Mouse (Mus musculus) intestine, postnatal 0 days (tissue): ENCODE measurements around the gene Gm7075. TPM values are rescaled to one million over a fixed set of nuclear protein-coding genes. Genes with fewer than 3 reads are reported as not detected.

Experiments
- ATAC-seq: fragments of 200-750 bp; cut with Nextera tagmentation; 2 replicates; pipeline ENCODE4 v1.8.0; 2017; ENCODE audit warnings: mild to moderate bottlenecking, moderate TSS enrichment, moderate library complexity
- H3K27ac ChIP-seq: fragments of 300-500 bp; sonication (generic); 2 replicates; pipeline ENCODE4 v1.5.1; 2014; ENCODE audit warnings: mild to moderate bottlenecking, low read depth, low read length, moderate library complexity
- H3K27me3 ChIP-seq: fragments of 300-500 bp; sonication (generic); replicated peaks from 2 replicates; pipeline ENCODE4 v1.6.1; 2014; ENCODE audit warnings: low read length, mixed read lengths; ENCODE audit not compliant: control insufficient read depth, insufficient read depth
- H3K36me3 ChIP-seq: fragments of 300-500 bp; sonication (generic); 2 replicates; pipeline ENCODE4 v1.6.1; 2014; ENCODE audit warnings: mild to moderate bottlenecking, moderate library complexity; ENCODE audit not compliant: control insufficient read depth, insufficient read depth
- H3K4me1 ChIP-seq: fragments of 300-500 bp; sonication (generic); replicated peaks from 2 replicates; pipeline ENCODE4 v1.6.1; 2014; ENCODE audit warnings: antibody characterized with exemption, low read length, mixed read lengths; ENCODE audit not compliant: control insufficient read depth, insufficient read depth
- H3K4me2 ChIP-seq: fragments of 300-500 bp; sonication (generic); replicated peaks from 2 replicates; pipeline ENCODE4 v1.6.1; 2014; ENCODE audit warnings: low read depth, mild to moderate bottlenecking, moderate library complexity
- H3K4me3 ChIP-seq: fragments of 300-500 bp; sonication (generic); 2 replicates; pipeline ENCODE4 v1.5.1; 2014; ENCODE audit warnings: low read depth, low read length
- H3K9ac ChIP-seq: fragments of 300-500 bp; sonication (generic); 2 replicates; pipeline ENCODE4 v1.6.1; 2014; ENCODE audit warnings: mild to moderate bottlenecking, low read depth, low read length
- H3K9me3 ChIP-seq: fragments of 300-500 bp; sonication (generic); 2 replicates; pipeline ENCODE4 v1.6.1; 2016; ENCODE audit warnings: mixed run types; ENCODE audit not compliant: control insufficient read depth
- CTCF ChIP-seq: sonication (generic); IDR thresholded peaks from 2 replicates; pipeline ENCODE4 v1.5.1; 2016; ENCODE audit warnings: low read depth, mild to moderate bottlenecking, control low read depth, antibody characterized with exemption, moderate library complexity
- WGBS: fragments of 180-500 bp; shearing (Covaris S2); extraction: QIAGEN DNeasy Blood & Tissue Kit; methylation state at CpG from one replicate; pipeline ENCODE4 v1.1.7; 2014; 5-methylcytosine and 5-hydroxymethylcytosine counted together
- polyA plus RNA-seq: library from polyadenylated mRNA; unstranded; fragments of >200 nt; fragmentation: Nextera tagmentation; extraction: Ambion mirVana; gene quantifications from 2 replicates; pipeline ENCODE4 v1.2.1, GENCODE M21; 2015

Gm7075 gene
- polyA plus RNA-seq, 1 experiment from 2014 or later, result not detected

- H3K27me3 ChIP-seq, result no peaks in the 10 kb centered on the region
- 1% methylated on average over 28 of the region's 28 CpGs for WGBS
- peak; percentile 95 for ATAC-seq
- peak within 1 kb of the TSS; percentile 64 for H3K9ac ChIP-seq
- peak; percentile 88 for TF ChIP-seq CTCF
- no peak within 1 kb of the TSS for H3K27ac ChIP-seq
- H3K36me3 ChIP-seq, result no peaks in the 10 kb centered on the region
- peak within 1 kb of the TSS; percentile 89 for H3K4me2 ChIP-seq
- no peaks in the 10 kb centered on the region for H3K9me3 ChIP-seq
- H3K4me1 ChIP-seq, result no peaks in the 10 kb centered on the region
- H3K4me3 ChIP-seq, result peak within 1 kb of the TSS; percentile 61
These were observed 39.0 kb downstream of the Gm7075 start, which contains the start of gene Dnajc12 for GRCm38 (mm10) chr10:63382372-63383279. Gene Dnajc12 (plus strand): TSS chr10:63382443.

DNA sequence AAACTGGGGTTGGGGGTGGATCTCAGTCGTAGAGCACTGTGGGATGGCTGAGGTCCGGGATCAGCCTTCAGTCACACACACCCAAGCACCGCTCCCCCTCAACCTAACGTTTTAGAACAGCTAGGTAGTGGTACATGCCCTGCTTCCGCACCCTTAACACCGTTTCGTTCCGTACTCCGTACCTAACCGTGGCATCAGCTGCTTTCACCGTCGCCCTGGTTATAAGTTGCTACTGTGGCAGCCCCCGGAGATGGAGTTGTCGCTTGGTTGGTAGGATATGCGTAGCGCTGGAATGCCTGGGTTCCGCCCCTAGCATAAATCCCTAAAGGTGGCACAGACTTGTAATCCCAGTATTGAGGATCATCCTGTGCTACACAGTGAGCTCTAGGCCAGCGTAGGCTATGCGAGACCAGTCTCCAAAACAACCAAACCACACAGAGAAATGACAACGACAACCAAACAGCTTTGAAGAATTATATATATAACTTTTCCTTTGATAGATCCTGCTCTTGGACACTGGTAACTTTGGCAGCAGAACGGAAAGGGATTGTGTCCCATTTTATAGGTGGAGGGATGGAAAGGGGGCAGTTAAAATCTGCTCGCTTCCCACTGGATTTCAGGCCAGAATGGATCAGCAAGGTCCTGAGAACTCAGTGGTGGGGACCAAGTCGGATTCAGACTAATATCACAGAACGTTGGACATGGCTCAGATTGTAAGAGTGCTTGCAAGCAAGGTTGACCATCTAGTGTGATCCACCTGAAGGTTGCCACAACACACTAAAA is 39.9 kb downstream of the Gm7075 start, which contains the start of gene Sirt1:
Sirt1 (minus strand) TSS at position 207 of the 783 bp plus-strand sequence.
- H3K9ac ChIP-seq, result peak within 1 kb of the TSS; percentile 64
- no peaks in the 10 kb centered on the region for H3K9me3 ChIP-seq
- 4% methylated on average over 24 of the region's 24 CpGs for WGBS
- H3K4me3 ChIP-seq, result peak within 1 kb of the TSS; percentile 61
- peak within 1 kb of the TSS; percentile 89 for H3K4me2 ChIP-seq
- no peaks in the 10 kb centered on the region for H3K36me3 ChIP-seq
- no peaks in the 10 kb centered on the region for H3K27me3 ChIP-seq
- no peak for ATAC-seq
- H3K27ac ChIP-seq, result no peak within 1 kb of the TSS
- H3K4me1 ChIP-seq, result no peaks in the 10 kb centered on the region
- TF ChIP-seq CTCF, result no peak

DNA sequence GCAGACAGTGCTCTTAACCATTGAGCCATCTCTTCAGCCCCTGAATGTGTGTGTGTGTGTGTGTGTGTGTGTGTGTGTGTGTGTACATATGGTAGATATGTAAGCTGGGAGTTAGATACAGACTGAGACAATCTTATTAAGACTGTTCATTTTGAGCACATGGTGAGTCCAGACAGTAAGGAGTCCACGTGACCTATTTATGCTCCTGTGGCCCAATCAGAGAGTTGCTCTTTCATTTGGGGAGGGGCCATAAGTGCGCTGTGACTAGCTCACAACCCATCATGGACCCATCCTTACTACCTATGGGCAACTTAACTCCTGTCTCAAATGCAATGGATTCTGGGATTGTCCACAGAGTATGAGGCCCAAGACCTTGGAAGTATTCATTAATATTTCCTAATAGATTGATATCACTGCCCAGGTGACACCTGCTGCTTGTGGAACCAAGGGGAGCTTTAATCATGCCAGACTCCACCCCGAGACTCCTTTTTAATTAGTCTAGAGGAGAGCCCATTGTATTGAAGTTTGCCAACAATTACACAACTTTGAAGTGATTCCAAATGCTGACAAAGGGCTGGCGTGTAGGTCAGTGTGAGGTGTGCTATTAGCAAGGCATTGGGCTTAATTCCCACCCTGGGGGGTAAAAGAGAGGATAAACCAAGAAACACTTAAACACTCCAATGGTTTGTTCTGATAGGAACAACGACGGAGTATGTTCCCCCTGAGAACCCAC is 42.5 kb downstream of the Gm7075 start:
- Histone ChIP-seq H3K27me3 (no peaks in the 10 kb centered on the region), H3K4me3 (no peak overlapping the region), H3K27ac (no peak overlapping the region), H3K4me1 (no peaks in the 10 kb centered on the region), H3K9ac (no peak overlapping the region), H3K36me3 (no peaks in the 10 kb centered on the region), H3K4me2 (no peak overlapping the region), H3K9me3 (no peaks in the 10 kb centered on the region)
- no peak for TF ChIP-seq CTCF
- no peak for ATAC-seq
- WGBS, result 62% methylated on average over 6 of the region's 6 CpGs

- H3K9ac ChIP-seq, result no peak overlapping the region
- ATAC-seq, result peak; percentile 50; the same call in 1 of the 2 replicates
These were observed 44.1 kb downstream of the Gm7075 start for GRCm38 (mm10) chr10:63377468-63377867.

GRCm38 (mm10) chr10:63376303-63376702 is 45.3 kb downstream of the Gm7075 start:
- H3K9me3 ChIP-seq, result no peaks in the 10 kb centered on the region
- no peak overlapping the region for H3K27ac ChIP-seq
- ATAC-seq, result no peak
- H3K9ac ChIP-seq, result no peak overlapping the region
- no peaks in the 10 kb centered on the region for H3K36me3 ChIP-seq
- H3K4me2 ChIP-seq, result no peak overlapping the region
- no peaks in the 10 kb centered on the region for H3K4me1 ChIP-seq
- H3K27me3 ChIP-seq, result no peaks in the 10 kb centered on the region
- no peak for TF ChIP-seq CTCF
- 85% methylated on average over 5 of the region's 5 CpGs for WGBS
- no peak overlapping the region for H3K4me3 ChIP-seq

More at GRCm38 (mm10) chr10:63377468-63377867, 44.1 kb downstream of the Gm7075 start:
- Histone ChIP-seq H3K9me3 (no peaks in the 10 kb centered on the region), H3K4me1 (no peaks in the 10 kb centered on the region), H3K27ac (no peak overlapping the region), H3K27me3 (no peaks in the 10 kb centered on the region), H3K36me3 (no peaks in the 10 kb centered on the region), H3K4me3 (no peak overlapping the region), H3K4me2 (no peak overlapping the region)
- WGBS, result 19% methylated on average over 9 of the region's 9 CpGs
- peak; percentile 88 for TF ChIP-seq CTCF

Other genes with a start within 250 kb of the Gm7075 start
- 0.03 and 0.05 TPM in 2 replicates for gene Mypn, start 217.8 kb downstream of the Gm7075 start, polyA plus RNA-seq
- 19.2 and 21.4 TPM in 2 replicates for gene Herc4, start 178.0 kb downstream of the Gm7075 start, polyA plus RNA-seq
- gene Sirt1, start 40.1 kb downstream of the Gm7075 start, polyA plus RNA-seq, result 3.9 and 5.2 TPM in 2 replicates
- 5.3 and 6.4 TPM in 2 replicates for gene Dnajc12, start 39.3 kb downstream of the Gm7075 start, polyA plus RNA-seq
- gene Ctnna3, start 8.3 kb upstream of the Gm7075 start, polyA plus RNA-seq, result 0.33 and 0.55 TPM in 2 replicates